Mouse (Mus musculus) brain, embryonic 14.5 days (tissue): ENCODE measurements around the gene Emid1. TPM values are rescaled to one million over a fixed set of nuclear protein-coding genes. Genes with fewer than 3 reads are reported as not detected.

Experiments used
- DNase-seq: peaks from one replicate; pipeline ENCODE4 v3.0.0-alpha.2; 2011; ENCODE audit warnings: low read depth
- CTCF ChIP-seq: fragments of 200-500 bp; IDR thresholded peaks from 2 replicates; pipeline ENCODE4 v1.5.1; 2012; ENCODE audit warnings: inconsistent platforms, mild to moderate bottlenecking, moderate library complexity, borderline replicate concordance; ENCODE audit not compliant: insufficient read depth, insufficient read length; ENCODE audit errors: extremely low read depth
- POLR2A ChIP-seq: fragments of 200-500 bp; IDR thresholded peaks from 2 replicates; pipeline ENCODE4 v1.6.1; 2012; ENCODE audit warnings: mild to moderate bottlenecking, inconsistent platforms, borderline replicate concordance; ENCODE audit not compliant: poor library complexity, insufficient read depth, insufficient read length, severe bottlenecking; ENCODE audit errors: extremely low read depth
- polyA plus RNA-seq: library from polyadenylated mRNA; depleted of rRNA; stranded (reverse); fragments of >200 nt; gene quantifications from 2 replicates; pipeline ENCODE4 v1.2.3, GENCODE M21; 2012; rRNA removed

The Emid1 gene
- 10.3 and 13.4 TPM in 2 replicates for polyA plus RNA-seq

GRCm38 (mm10) chr11:5151680-5152337 lies at the start of gene Emid1:
Emid1 (minus strand) TSS chr11:5152257.
- DNase-seq = no peak

GRCm38 (mm10) chr11:5199879-5200278 lies 47.8 kb upstream of the Emid1 start:
- TF ChIP-seq CTCF = no peak
- TF ChIP-seq POLR2A = no peak
- DNase-seq = no peak

More at GRCm38 (mm10) chr11:5151680-5152337, at the start of gene Emid1:
- 0 out of 2 replicates have a peak, but pooled peaks have one; percentile 30 for TF ChIP-seq POLR2A
- TF ChIP-seq CTCF = no peak

- TF ChIP-seq CTCF = no peak
- TF ChIP-seq POLR2A = no peak
- no peak for DNase-seq
These were observed 45.0 kb upstream of the Emid1 start for GRCm38 (mm10) chr11:5197068-5197467.

GRCm38 (mm10) chr11:5196583-5196982 lies 44.5 kb upstream of the Emid1 start:
- TF ChIP-seq CTCF (no peak), POLR2A (no peak)

GRCm38 (mm10) chr11:5193576-5193881 lies 41.5 kb upstream of the Emid1 start:
- DNase-seq = no peak
- no peak for TF ChIP-seq CTCF
- TF ChIP-seq POLR2A = no peak

More at GRCm38 (mm10) chr11:5196583-5196982, 44.5 kb upstream of the Emid1 start:
- no peak for DNase-seq

GRCm38 (mm10) chr11:5192840-5193575 lies 41.0 kb upstream of the Emid1 start:
- TF ChIP-seq POLR2A (no peak), CTCF (no peak)
- DNase-seq = no peak

GRCm38 (mm10) chr11:5192084-5192516 lies 40.0 kb upstream of the Emid1 start:
- TF ChIP-seq CTCF (no peak), POLR2A (no peak)
- DNase-seq = no peak

GRCm38 (mm10) chr11:5189239-5189933 lies 37.3 kb upstream of the Emid1 start:
- DNase-seq = peak; percentile 48
- TF ChIP-seq CTCF = no peak
- TF ChIP-seq POLR2A = no peak

- DNase-seq = no peak
- TF ChIP-seq POLR2A = no peak
- TF ChIP-seq CTCF = no peak
These were observed 36.1 kb upstream of the Emid1 start for GRCm38 (mm10) chr11:5188170-5188569.

- DNase-seq = peak; percentile 23
- no peak for TF ChIP-seq POLR2A
- TF ChIP-seq CTCF = no peak
These were observed 32.8 kb upstream of the Emid1 start for GRCm38 (mm10) chr11:5184832-5185231.

GRCm38 (mm10) chr11:5184250-5184649 lies 32.2 kb upstream of the Emid1 start:
- DNase-seq = peak; percentile 50
- TF ChIP-seq CTCF (no peak), POLR2A (no peak)
